Comparison of ENCODE assay signal across 16 mouse cellular contexts in genomic region chr5:55134310-55134709, GRCm38 (mm10).
"Had no signal": no experiment of that assay in that cellular context is flagged by ENCODE, and none has a peak within 500 bp of the region (broad histone marks: within the 10 kb centered on the region; RNA-seq: fewer than 3 reads in every experiment).

No protein-coding gene starts in this region.

- H3K4me2 ChIP-seq: neural tube, embryonic 12.5 days; neural tube, embryonic 13.5 days; neural tube, embryonic 15.5 days; stomach, embryonic 15.5 days had no signal

- H3K9me3 ChIP-seq: neural tube, embryonic 12.5 days; neural tube, embryonic 13.5 days; neural tube, embryonic 15.5 days; stomach, embryonic 15.5 days had no signal

- H3K4me1 ChIP-seq: neural tube, embryonic 12.5 days; stomach, embryonic 15.5 days had no signal

- H3K4me3 ChIP-seq: neural tube, embryonic 12.5 days; neural tube, embryonic 13.5 days; neural tube, embryonic 15.5 days; stomach, embryonic 15.5 days had no signal

- DNase-seq: right cerebral cortex, adult 18-20 months; right cerebral cortex, postnatal 14 days; right cerebral cortex, postnatal 25 days; right cerebral cortex, postnatal 4 days; spleen, adult 18-20 months; thymus, adult 18-20 months; thymus, adult 2 months; thymus, postnatal 14 days; thymus, postnatal 25 days; thymus, postnatal 36 days; thymus, postnatal 4 days had no signal

- H3K27me3 ChIP-seq: neural tube, embryonic 12.5 days; neural tube, embryonic 13.5 days; neural tube, embryonic 15.5 days; stomach, embryonic 15.5 days had no signal

- H3K36me3 ChIP-seq: neural tube, embryonic 12.5 days; neural tube, embryonic 13.5 days; neural tube, embryonic 15.5 days; stomach, embryonic 15.5 days had no signal

- H3K27ac ChIP-seq: neural tube, embryonic 12.5 days; neural tube, embryonic 13.5 days; neural tube, embryonic 15.5 days; stomach, embryonic 15.5 days; stomach, postnatal 0 days had no signal

- H3K9ac ChIP-seq: neural tube, embryonic 12.5 days; neural tube, embryonic 13.5 days; neural tube, embryonic 15.5 days; stomach, embryonic 15.5 days had no signal
